Mouse (Mus musculus): Measurements from ENCODE around the gene Brdt. TPM values are rescaled to one million over a fixed set of nuclear protein-coding genes. Genes with fewer than 3 reads are reported as not detected.

Brdt gene
- polyA plus RNA-seq (2017; shearing (Covaris generic)) = 0.66 TPM

DNA sequence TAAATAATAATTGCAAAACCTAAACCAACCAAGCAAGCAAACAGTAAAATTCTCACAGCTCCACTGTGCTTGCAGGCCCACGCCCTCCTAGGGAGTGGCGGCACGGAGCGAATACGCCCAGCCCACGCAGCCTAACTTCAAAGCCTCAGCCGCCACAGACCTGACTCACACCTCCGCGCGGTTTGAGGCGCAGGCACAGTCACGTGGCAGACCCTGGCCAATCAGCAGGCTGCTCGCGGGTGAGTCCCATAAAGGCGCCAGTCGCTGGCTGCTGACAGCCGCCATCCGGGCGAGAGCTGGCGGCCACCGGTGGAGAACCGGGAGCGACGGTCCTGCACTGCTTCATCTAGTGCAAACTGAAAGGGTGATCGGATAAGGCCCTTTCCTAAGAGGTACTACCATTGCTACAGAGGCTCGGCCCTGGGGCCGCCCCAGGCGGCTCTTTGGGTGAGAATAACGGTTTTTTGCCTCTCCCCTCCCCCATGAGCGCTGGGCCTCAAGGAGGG, at the start of gene Brdt:
Gene Brdt, plus strand, starts transcription at position 244 of the 506 bp plus-strand sequence.

DNA sequence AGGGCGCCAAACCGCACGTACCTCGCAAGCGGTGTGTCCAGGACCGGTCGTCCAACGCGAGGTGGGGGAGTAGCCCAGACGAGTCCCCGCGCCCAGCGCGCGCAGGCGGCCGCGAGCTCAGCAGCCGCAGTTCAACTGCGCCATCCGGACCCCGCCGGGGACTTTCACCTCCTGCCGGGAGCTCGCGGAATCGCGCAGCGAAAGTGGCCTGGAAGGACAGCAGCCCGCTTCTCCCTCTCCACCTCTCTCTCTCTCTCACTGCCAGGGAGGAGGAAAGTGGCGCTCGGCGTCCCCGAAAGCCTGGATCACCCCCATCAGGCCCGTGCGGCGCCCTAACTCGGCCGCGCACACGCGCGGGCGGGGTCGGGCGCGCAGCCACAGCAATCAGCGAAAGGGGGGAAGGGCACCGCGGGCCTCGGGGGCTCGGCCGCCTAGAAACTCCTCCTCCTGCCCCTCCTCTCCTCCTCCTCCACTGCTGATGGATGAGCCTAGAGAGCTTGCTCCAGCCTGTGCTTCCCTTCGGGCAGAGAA, 41.7 kb upstream of the Brdt start, which contains the start of gene Tgfbr3:
Gene Tgfbr3, minus strand, starts transcription at position 396 of the 531 bp plus-strand sequence.

GRCm38 (mm10) chr5:107402436-107402835, 71.5 kb downstream of the Brdt start, which contains the start of gene Ephx4:
TSS of gene Ephx4 (plus strand) at chr5:107402736.

GRCm38 (mm10) chr5:107431249-107431648, 100.3 kb downstream of the Brdt start, which contains the start of gene Lpcat2b:
TSS of gene Lpcat2b (plus strand) at chr5:107431549.

Other genes starting within 250 kb of the Brdt start
- gene Tgfbr3, start 41.5 kb upstream of the Brdt start, polyA plus RNA-seq (2017; shearing (Covaris generic)) = 14.0 TPM
- 1.2 TPM for gene Ephx4, start 71.6 kb downstream of the Brdt start, polyA plus RNA-seq (2017; shearing (Covaris generic))
- not detected for gene Lpcat2b, start 100.4 kb downstream of the Brdt start, polyA plus RNA-seq (2017; shearing (Covaris generic))
- gene Btbd8, start 106.8 kb downstream of the Brdt start, polyA plus RNA-seq (2017; shearing (Covaris generic)) = 9.7 TPM
- 0.47 TPM for gene Gm42669, start 176.5 kb downstream of the Brdt start, polyA plus RNA-seq (2017; shearing (Covaris generic))
- gene 1700028K03Rik, start 203.6 kb downstream of the Brdt start, polyA plus RNA-seq (2017; shearing (Covaris generic)) = 0.10 TPM